Mouse (Mus musculus) forebrain, embryonic 16.5 days (tissue): ENCODE measurements around the gene Tnni2. TPM values are rescaled to one million over a fixed set of nuclear protein-coding genes. Genes with fewer than 3 reads are reported as not detected.

Experiments used
- ATAC-seq: fragments of 200-750 bp; cut with Nextera tagmentation; 2 replicates; pipeline ENCODE4 v1.8.0; 2017; ENCODE audit warnings: mild to moderate bottlenecking, moderate library complexity
- H3K27ac ChIP-seq: fragments of 300-500 bp; sonication (generic); 2 replicates; pipeline ENCODE4 v1.5.1; 2014; ENCODE audit warnings: low read length, control low read depth
- H3K27me3 ChIP-seq: fragments of 300-500 bp; sonication (generic); replicated peaks from 2 replicates; pipeline ENCODE4 v1.6.1; 2014; ENCODE audit warnings: low read length; ENCODE audit not compliant: control insufficient read depth, insufficient read depth
- H3K36me3 ChIP-seq: fragments of 300-500 bp; sonication (generic); 2 replicates; pipeline ENCODE4 v1.6.1; 2014; ENCODE audit not compliant: control insufficient read depth, insufficient read depth
- H3K4me1 ChIP-seq: fragments of 300-500 bp; sonication (generic); replicated peaks from 2 replicates; pipeline ENCODE4 v1.6.1; 2014; ENCODE audit warnings: low read length; ENCODE audit not compliant: control insufficient read depth, insufficient read depth
- H3K4me2 ChIP-seq: fragments of 300-500 bp; sonication (generic); 2 replicates; pipeline ENCODE4 v1.6.1; 2014; ENCODE audit warnings: mild to moderate bottlenecking, low read length, control low read depth
- H3K4me3 ChIP-seq: fragments of 300-500 bp; sonication (generic); replicated peaks from 2 replicates; pipeline ENCODE4 v1.5.1; 2014; ENCODE audit warnings: mild to moderate bottlenecking, low read length, control low read depth
- H3K9ac ChIP-seq: fragments of 300-500 bp; sonication (generic); replicated peaks from 2 replicates; pipeline ENCODE4 v1.6.1; 2014; ENCODE audit warnings: low read depth, low read length, control low read depth
- H3K9me3 ChIP-seq: fragments of 300-500 bp; sonication (generic); 2 replicates; pipeline ENCODE4 v1.6.1; 2016; ENCODE audit warnings: low read length; ENCODE audit not compliant: control insufficient read depth
- WGBS: fragments of 180-500 bp; shearing (Covaris S2); extraction: QIAGEN DNeasy Blood & Tissue Kit; methylation state at CpG from one replicate; pipeline ENCODE4 v1.1.7; 2014; 5-methylcytosine and 5-hydroxymethylcytosine counted together
- polyA plus RNA-seq: library from polyadenylated mRNA; unstranded; fragments of >200 nt; fragmentation: Nextera tagmentation; extraction: Ambion mirVana; gene quantifications from 2 replicates; pipeline ENCODE4 v1.2.1, GENCODE M21; 2015

The Tnni2 gene
- polyA plus RNA-seq, 1 experiment from 2014 or later = not detected

DNA sequence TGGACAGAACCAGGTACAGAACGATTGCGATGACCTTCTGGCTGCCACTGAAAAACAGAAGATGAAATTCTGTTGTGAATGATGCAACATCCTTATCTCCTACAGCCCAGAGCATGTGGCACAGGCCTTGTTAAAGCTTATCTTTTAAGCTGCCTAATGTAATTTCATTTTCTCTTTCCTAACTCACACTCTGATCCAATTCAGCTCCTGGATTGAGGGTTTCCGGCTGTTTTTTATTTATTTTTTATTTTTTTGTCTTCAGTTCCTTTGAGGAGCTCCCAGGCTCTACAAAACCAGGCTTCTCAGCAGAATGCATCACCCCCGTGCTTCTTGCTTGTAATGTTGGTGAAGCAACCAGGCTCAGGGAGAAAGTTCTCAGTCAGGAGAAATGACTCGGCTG, 21.7 kb upstream of the Tnni2 start:
- no peaks in the 10 kb centered on the region for H3K27me3 ChIP-seq
- 90% methylated on average over 5 of the region's 5 CpGs for WGBS
- no peak for ATAC-seq

DNA sequence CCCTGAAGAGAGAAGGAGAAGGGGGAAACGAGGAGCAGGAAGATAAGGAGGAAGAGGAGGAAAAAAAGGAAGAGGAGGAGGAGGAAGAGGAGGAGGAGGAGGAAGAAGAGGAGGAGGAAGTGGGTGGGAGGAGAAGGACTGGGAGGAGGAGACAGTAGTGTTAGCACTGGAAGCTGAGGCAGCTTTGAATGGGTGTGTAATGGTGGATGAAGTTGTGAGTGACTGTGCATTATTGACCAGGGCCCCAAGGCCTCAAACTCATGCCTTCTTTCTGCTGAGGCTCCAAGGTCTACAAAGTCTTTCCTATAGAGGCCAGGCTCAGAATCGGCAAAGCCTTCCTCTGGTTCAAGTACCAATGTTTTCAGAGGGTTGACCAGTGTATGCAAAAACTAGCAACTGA, 19.8 kb upstream of the Tnni2 start:
- no peak overlapping the region for H3K4me3 ChIP-seq
- no peaks in the 10 kb centered on the region for H3K9me3 ChIP-seq
- ATAC-seq = no peak
- no peaks in the 10 kb centered on the region for H3K36me3 ChIP-seq
- H3K27me3 ChIP-seq = no peaks in the 10 kb centered on the region
- no peak overlapping the region for H3K9ac ChIP-seq
- H3K27ac ChIP-seq = no peak overlapping the region
- WGBS = 71% methylated on average over 2 of the region's 2 CpGs
- no peak overlapping the region for H3K4me2 ChIP-seq
- no peaks in the 10 kb centered on the region for H3K4me1 ChIP-seq

More for the DNA sequence above, 21.7 kb upstream of the Tnni2 start:
- H3K4me1 ChIP-seq = no peaks in the 10 kb centered on the region
- H3K9ac ChIP-seq = no peak overlapping the region
- H3K36me3 ChIP-seq = no peaks in the 10 kb centered on the region
- H3K27ac ChIP-seq = no peak overlapping the region
- H3K9me3 ChIP-seq = no peaks in the 10 kb centered on the region
- H3K4me3 ChIP-seq = no peak overlapping the region
- no peak overlapping the region for H3K4me2 ChIP-seq

DNA sequence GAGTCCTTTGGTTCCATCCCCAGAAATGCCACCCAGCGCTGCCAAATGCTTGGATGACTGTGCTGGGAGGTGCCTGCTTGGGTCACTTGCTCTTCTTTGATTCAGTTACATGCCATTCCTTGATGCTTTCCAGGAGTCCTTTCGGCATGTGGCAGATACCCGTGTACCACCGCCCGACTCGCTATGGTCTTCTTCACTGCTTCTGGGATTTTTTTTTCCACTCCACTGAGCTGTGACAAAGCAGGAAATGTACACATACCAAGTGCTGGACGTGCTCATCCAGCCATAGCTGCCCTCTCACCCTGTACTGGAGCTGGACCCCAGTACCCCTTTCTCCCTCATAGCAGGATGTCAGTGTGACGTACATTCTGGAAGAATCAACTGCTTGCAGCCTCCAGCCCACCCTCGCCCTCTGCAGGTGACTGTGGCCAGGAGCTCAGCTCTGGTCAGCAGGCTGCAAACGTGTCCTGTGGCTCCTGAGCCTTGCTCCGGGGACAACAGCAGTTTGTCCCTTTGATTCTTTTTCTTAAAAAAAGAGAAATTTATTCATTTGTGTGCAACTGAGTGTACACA, 15.9 kb upstream of the Tnni2 start:
- WGBS = 60% methylated on average over 11 of the region's 11 CpGs
- Histone ChIP-seq H3K36me3 (no peaks in the 10 kb centered on the region), H3K4me1 (peaks cover 9% of the 10 kb centered on the region), H3K27me3 (no peaks in the 10 kb centered on the region), H3K9ac (no peak overlapping the region), H3K27ac (no peak overlapping the region), H3K4me2 (no peak overlapping the region), H3K9me3 (no peaks in the 10 kb centered on the region), H3K4me3 (no peak overlapping the region)
- no peak for ATAC-seq

DNA sequence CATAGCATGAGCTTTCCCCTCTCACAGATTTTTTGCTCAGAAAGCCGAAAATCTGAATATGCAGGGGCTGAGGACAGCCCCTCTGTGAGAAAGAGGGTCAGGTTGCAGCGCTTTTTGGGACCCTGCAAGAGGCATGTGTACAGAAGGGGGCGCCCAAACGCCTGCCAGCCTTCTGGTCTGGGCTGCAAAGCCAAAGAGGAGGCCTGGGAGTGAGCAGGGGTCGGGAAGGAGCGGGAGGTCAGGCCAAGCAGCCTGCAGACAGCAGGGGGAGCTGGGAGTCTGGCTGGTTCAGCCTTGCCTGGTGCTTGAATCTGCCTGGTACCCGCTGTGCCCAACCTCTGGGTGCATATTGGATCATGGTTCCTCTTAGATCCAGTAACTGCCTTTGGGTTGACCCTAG, 13.4 kb upstream of the Tnni2 start:
- Histone ChIP-seq H3K4me2 (no peak overlapping the region), H3K4me1 (peaks cover 10% of the 10 kb centered on the region), H3K9me3 (no peaks in the 10 kb centered on the region), H3K27ac (no peak overlapping the region), H3K4me3 (no peak overlapping the region), H3K9ac (no peak overlapping the region), H3K27me3 (no peaks in the 10 kb centered on the region), H3K36me3 (no peaks in the 10 kb centered on the region)
- ATAC-seq = peak; percentile 55; the same call in 1 of the 2 replicates
- 9% methylated on average over 7 of the region's 7 CpGs for WGBS

DNA sequence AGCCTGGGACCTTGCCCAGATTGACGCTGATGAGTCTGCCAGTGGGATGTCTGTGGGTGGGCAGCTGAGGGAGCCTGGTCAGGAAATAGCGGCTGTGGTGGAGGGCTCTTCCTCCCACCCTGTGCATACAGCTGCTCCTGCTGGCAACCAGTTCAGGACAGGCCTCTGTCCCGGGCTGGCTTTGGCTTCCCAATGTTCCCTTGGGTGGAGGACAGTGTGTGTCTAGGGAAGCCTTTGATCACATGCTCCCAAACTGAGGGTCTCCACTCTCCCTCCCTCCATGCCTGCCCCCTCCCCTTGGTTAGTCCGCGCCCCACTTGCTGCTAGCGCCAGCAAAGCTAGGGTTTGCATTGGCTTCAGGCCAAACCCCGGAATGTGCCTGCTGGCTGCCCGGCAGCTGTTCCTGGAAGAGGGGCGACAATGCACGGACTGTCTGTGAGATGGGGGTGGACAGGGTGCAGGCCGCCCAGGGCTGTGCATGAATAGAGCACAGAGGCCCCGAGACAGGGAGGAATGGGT, 11.4 kb upstream of the Tnni2 start:
- no peaks in the 10 kb centered on the region for H3K36me3 ChIP-seq
- H3K27ac ChIP-seq = no peak overlapping the region
- H3K9ac ChIP-seq = peak overlapping the region; percentile 14; the same call in 1 of the 2 replicates
- peaks cover 10% of the 10 kb centered on the region for H3K4me1 ChIP-seq
- no peak overlapping the region for H3K4me3 ChIP-seq
- H3K9me3 ChIP-seq = no peaks in the 10 kb centered on the region
- H3K4me2 ChIP-seq = peak overlapping the region; percentile 18; the same call in 1 of the 2 replicates
- peak; percentile 80 for ATAC-seq
- H3K27me3 ChIP-seq = no peaks in the 10 kb centered on the region
- 20% methylated on average over 12 of the region's 12 CpGs for WGBS

DNA sequence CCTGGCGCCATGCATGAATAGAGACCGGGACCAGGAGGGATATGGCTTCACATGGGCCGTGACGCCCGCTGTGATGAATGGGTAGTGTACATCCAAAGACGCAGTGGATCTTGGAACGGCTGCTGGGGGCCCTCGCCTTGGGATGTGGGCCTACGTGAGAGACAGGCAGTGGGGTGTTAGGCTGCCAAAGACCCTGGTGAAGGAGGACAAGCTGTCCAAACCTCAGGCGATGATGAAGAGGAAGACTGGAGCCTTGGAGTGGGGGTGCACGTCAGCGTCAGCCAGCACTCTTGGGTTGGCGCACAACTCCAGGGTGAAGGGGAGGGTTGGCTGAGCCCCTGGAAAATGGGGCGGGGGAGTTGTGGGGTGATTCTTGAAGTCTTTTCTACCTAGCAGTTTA, 10.5 kb upstream of the Tnni2 start:
- no peak overlapping the region for H3K4me3 ChIP-seq
- H3K4me2 ChIP-seq = no peak overlapping the region
- 92% methylated on average over 14 of the region's 14 CpGs for WGBS

DNA sequence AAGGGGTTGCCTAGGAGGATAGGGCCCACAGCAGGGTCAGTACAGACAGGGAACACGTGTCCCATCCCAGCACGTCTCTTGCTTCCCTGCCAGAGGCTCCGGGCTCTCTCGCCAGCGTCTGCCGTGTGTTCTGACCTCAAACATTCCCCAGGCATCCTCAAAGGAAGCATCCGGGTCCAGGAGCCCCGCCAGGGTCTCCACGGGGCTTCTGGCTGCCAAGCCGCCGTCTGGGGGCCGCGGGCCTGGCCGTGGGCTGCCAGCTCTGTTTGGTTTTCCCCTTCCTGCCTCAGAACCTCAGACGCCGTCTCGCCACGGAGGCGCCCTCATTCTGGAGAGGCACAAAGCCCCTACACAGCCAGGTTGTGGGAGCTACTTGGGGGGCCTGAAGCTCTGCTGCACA, 8.0 kb upstream of the Tnni2 start:
- Histone ChIP-seq H3K36me3 (no peaks in the 10 kb centered on the region), H3K27ac (no peak overlapping the region), H3K9ac (no peak overlapping the region), H3K4me2 (no peak overlapping the region), H3K4me1 (peaks cover 10% of the 10 kb centered on the region), H3K4me3 (no peak overlapping the region), H3K9me3 (no peaks in the 10 kb centered on the region), H3K27me3 (no peaks in the 10 kb centered on the region)
- 57% methylated on average over 19 of the region's 19 CpGs for WGBS
- ATAC-seq = no peak

More for the DNA sequence above, 10.5 kb upstream of the Tnni2 start:
- H3K9me3 ChIP-seq = no peaks in the 10 kb centered on the region
- H3K4me1 ChIP-seq = peaks cover 10% of the 10 kb centered on the region
- no peaks in the 10 kb centered on the region for H3K27me3 ChIP-seq
- no peaks in the 10 kb centered on the region for H3K36me3 ChIP-seq
- no peak overlapping the region for H3K27ac ChIP-seq
- H3K9ac ChIP-seq = no peak overlapping the region
- no peak for ATAC-seq

DNA sequence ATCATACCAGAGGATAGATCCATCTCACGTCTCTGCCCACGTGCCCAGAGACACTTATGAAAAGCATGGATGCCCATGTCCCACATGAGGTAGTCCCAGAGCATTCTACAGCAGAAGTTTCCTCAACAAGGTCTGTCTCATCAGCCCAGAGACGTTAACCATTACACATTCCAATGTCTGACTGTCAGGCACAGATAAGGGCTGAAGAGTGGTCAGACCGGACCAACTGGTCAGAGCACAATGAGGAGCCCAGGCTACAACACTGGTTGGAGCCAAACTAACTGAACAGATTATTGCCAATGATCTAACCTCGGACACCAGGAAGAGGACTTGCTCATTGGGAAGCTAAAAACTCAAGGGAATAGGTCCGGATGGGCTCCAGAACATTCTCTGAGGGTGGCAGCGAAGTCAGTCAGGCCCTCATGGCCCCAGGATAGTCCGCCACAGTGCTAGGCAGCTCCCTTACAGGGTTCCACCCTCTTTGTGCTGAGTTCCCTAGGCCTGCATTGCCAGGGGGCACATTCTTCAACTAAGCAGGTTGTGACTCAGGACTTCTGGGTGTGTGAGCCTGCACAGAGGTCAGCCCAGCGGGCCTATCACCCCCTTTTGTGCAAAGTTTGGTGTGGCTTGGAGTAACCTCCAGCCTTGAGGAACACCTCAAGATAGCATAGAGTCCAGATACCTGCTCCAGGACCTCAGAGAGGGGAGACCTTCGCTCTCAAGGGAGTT, 7.3 kb upstream of the Tnni2 start, which contains the start of gene Syt8:
Syt8 (plus strand) TSS at position 714 of the 729 bp plus-strand sequence.
- Histone ChIP-seq H3K9me3 (no peaks in the 10 kb centered on the region), H3K4me2 (no peak within 1 kb of the TSS), H3K9ac (no peak within 1 kb of the TSS), H3K4me1 (peaks cover 10% of the 10 kb centered on the region), H3K27me3 (no peaks in the 10 kb centered on the region), H3K36me3 (no peaks in the 10 kb centered on the region), H3K4me3 (no peak within 1 kb of the TSS), H3K27ac (no peak within 1 kb of the TSS)
- 90% methylated on average over 10 of the region's 10 CpGs for WGBS
- ATAC-seq = no peak

DNA sequence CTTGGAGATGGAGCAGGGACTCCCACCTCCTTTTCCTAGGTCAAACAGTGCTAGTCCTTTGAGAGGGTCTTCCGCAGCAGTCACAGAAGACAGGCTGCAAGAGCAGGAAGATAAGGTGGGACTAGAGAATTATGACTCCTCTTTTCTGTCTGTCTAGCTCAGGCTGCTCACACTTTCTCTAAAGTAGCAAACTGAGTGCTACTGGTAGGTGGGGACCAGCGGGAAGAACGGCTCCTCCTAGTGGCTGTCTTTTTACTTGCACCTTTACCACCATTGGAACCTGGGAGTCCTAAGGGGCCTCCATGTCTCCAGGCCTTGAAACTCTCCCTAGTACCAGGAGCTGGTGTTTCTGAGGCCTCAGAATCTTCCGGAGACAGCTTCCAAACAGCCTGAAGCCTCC, 6.1 kb upstream of the Tnni2 start:
- ATAC-seq = peak; percentile 59; the same call in 1 of the 2 replicates
- Histone ChIP-seq H3K9me3 (no peaks in the 10 kb centered on the region), H3K9ac (no peak overlapping the region), H3K27me3 (no peaks in the 10 kb centered on the region), H3K27ac (no peak overlapping the region), H3K4me3 (no peak overlapping the region), H3K4me2 (no peak overlapping the region), H3K4me1 (peaks cover 3% of the 10 kb centered on the region), H3K36me3 (no peaks in the 10 kb centered on the region)
- 27% methylated on average over 4 of the region's 4 CpGs for WGBS
